Mouse (Mus musculus) thymus, postnatal 0 days (tissue): ENCODE data around the gene Rdh1. TPM values are rescaled to one million over a fixed set of nuclear protein-coding genes. Genes with fewer than 3 reads are reported as not detected.

ENCODE experiments used
- polyA plus RNA-seq: library from polyadenylated mRNA; unstranded; fragments of >200 nt; fragmentation: Nextera tagmentation; extraction: Ambion mirVana; gene quantifications from 2 replicates; pipeline ENCODE4 v1.2.1, GENCODE M21; 2015

Rdh1 gene
- polyA plus RNA-seq, 1 experiment from 2014 or later = not detected

Other genes with a start within 250 kb of the Rdh1 start
- gene Ndufa4l2, start 244.8 kb upstream of the Rdh1 start, polyA plus RNA-seq = 10.4 and 13.2 TPM in 2 replicates
- gene Shmt2, start 237.3 kb upstream of the Rdh1 start, polyA plus RNA-seq = 102 and 118 TPM in 2 replicates
- 0.19 and 0.23 TPM in 2 replicates for gene Nxph4, start 225.2 kb upstream of the Rdh1 start, polyA plus RNA-seq
- gene Lrp1, start 138.6 kb upstream of the Rdh1 start, polyA plus RNA-seq = 8.0 and 8.6 TPM in 2 replicates
- 38.4 and 47.9 TPM in 2 replicates for gene Stat6, start 116.7 kb upstream of the Rdh1 start, polyA plus RNA-seq
- gene Nemp1, start 92.8 kb upstream of the Rdh1 start, polyA plus RNA-seq = 10.6 and 10.9 TPM in 2 replicates
- gene Nab2, start 91.2 kb upstream of the Rdh1 start, polyA plus RNA-seq = 9.2 and 10.0 TPM in 2 replicates
- 0.62 and 0.68 TPM in 2 replicates for gene Myo1a, start 54.6 kb upstream of the Rdh1 start, polyA plus RNA-seq
- gene Tac2, start 35.2 kb upstream of the Rdh1 start, polyA plus RNA-seq = 3.1 and 3.9 TPM in 2 replicates
- gene Zbtb39, start 20.2 kb upstream of the Rdh1 start, polyA plus RNA-seq = 1.3 and 1.7 TPM in 2 replicates
- gene Gpr182, start 8.0 kb upstream of the Rdh1 start, polyA plus RNA-seq = 0.90 and 1.1 TPM in 2 replicates
- 0.09 TPM in 1 of 2 replicates, not detected in the other for gene Rdh16f1, start 66 bp downstream of the Rdh1 start, polyA plus RNA-seq
- not detected in 2 replicates for gene Rdh9, start 16.7 kb downstream of the Rdh1 start, polyA plus RNA-seq
- 0.05 TPM in 1 of 2 replicates, not detected in the other for gene Rdh16, start 41.4 kb downstream of the Rdh1 start, polyA plus RNA-seq
- not detected in 2 replicates for gene Rdh19, start 90.2 kb downstream of the Rdh1 start, polyA plus RNA-seq
- gene Rdh16f2, start 106.8 kb downstream of the Rdh1 start, polyA plus RNA-seq = 0.10 TPM in 1 of 2 replicates, not detected in the other
- gene Rdh7, start 129.1 kb downstream of the Rdh1 start, polyA plus RNA-seq = not detected in 2 replicates
- gene Sdr9c7, start 138.8 kb downstream of the Rdh1 start, polyA plus RNA-seq = 0.33 and 0.39 TPM in 2 replicates
- 0.16 and 0.22 TPM in 2 replicates for gene Hsd17b6, start 247.9 kb downstream of the Rdh1 start, polyA plus RNA-seq